Mouse (Mus musculus) embryonic facial prominence, embryonic 14.5 days (tissue): ENCODE measurements around the gene Fa2h. TPM values are rescaled to one million over a fixed set of nuclear protein-coding genes. Genes with fewer than 3 reads are reported as not detected.
"Not testable (repeated sequence)": the region's sequence is repeated elsewhere in the genome, so short reads cannot be mapped to it uniquely, and the experiment has no call there.

ENCODE experiments used
- ATAC-seq: fragments of 200-750 bp; cut with Nextera tagmentation; 2 replicates; pipeline ENCODE4 v1.8.0; 2017; ENCODE audit warnings: low read depth, moderate number of reproducible peaks, moderate TSS enrichment
- DNase-seq: peaks from one replicate; pipeline ENCODE4 v3.0.0-alpha.2; 2015; ENCODE audit warnings: low spot score
- H3K27ac ChIP-seq: fragments of 300-500 bp; sonication (generic); replicated peaks from 2 replicates; pipeline ENCODE4 v1.5.1; 2014; ENCODE audit warnings: low read depth, mild to moderate bottlenecking, low read length, moderate library complexity
- H3K27me3 ChIP-seq: fragments of 300-500 bp; sonication (generic); replicated peaks from 2 replicates; pipeline ENCODE4 v1.6.1; 2014; ENCODE audit warnings: low read length; ENCODE audit not compliant: control insufficient read depth, insufficient read depth
- H3K36me3 ChIP-seq: fragments of 300-500 bp; sonication (generic); 2 replicates; pipeline ENCODE4 v1.6.1; 2014; ENCODE audit warnings: low read length, mixed read lengths; ENCODE audit not compliant: control insufficient read depth, insufficient read depth
- H3K4me1 ChIP-seq: fragments of 300-500 bp; sonication (generic); 2 replicates; pipeline ENCODE4 v1.6.1; 2014; ENCODE audit warnings: antibody characterized with exemption, low read length; ENCODE audit not compliant: control insufficient read depth, insufficient read depth
- H3K4me2 ChIP-seq: fragments of 300-500 bp; sonication (generic); 2 replicates; pipeline ENCODE4 v1.6.1; 2014; ENCODE audit warnings: low read depth, mild to moderate bottlenecking, low read length, moderate library complexity, mixed read lengths
- H3K4me3 ChIP-seq: fragments of 300-500 bp; sonication (generic); 2 replicates; pipeline ENCODE4 v1.5.1; 2014; ENCODE audit warnings: low read depth, mild to moderate bottlenecking, low read length
- H3K9ac ChIP-seq: fragments of 300-500 bp; sonication (generic); 2 replicates; pipeline ENCODE4 v1.6.1; 2014; ENCODE audit warnings: low read depth, mild to moderate bottlenecking, low read length, moderate library complexity, mixed read lengths
- H3K9me3 ChIP-seq: fragments of 300-500 bp; sonication (generic); 2 replicates; pipeline ENCODE4 v1.6.1; 2016; ENCODE audit warnings: low read length; ENCODE audit not compliant: control insufficient read depth
- WGBS: fragments of 180-500 bp; shearing (Covaris S2); extraction: QIAGEN DNeasy Blood & Tissue Kit; methylation state at CpG from one replicate; pipeline ENCODE4 v1.1.7; 2014; 5-methylcytosine and 5-hydroxymethylcytosine counted together
- polyA plus RNA-seq: library from polyadenylated mRNA; unstranded; fragments of >200 nt; fragmentation: Nextera tagmentation; extraction: Ambion mirVana; gene quantifications from 2 replicates; pipeline ENCODE4 v1.2.1, GENCODE M21; 2014

The Fa2h gene
- polyA plus RNA-seq, 1 experiment from 2014 or later = 0.13 TPM

DNA sequence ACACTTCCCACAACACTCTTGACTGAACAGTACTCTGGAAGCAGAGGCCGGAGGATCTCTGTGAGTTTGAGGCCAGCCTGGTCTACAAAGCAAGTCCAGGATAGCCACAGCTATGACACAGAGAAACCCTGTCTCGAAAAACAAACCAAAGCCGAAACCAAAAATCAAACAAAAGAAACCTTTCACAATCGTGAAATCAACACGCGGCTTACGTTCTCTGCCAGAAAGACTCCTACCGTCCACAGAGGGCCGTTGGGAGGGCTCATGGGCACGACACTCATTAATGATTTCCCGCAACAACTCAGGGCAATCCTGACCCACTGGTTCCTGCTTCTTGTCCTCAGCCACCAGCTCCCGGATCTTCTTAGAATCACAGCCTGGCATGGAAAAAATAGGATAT, 78.9 kb downstream of the Fa2h start:
- ATAC-seq = no peak
- WGBS = 83% methylated on average over 12 of the region's 12 CpGs

DNA sequence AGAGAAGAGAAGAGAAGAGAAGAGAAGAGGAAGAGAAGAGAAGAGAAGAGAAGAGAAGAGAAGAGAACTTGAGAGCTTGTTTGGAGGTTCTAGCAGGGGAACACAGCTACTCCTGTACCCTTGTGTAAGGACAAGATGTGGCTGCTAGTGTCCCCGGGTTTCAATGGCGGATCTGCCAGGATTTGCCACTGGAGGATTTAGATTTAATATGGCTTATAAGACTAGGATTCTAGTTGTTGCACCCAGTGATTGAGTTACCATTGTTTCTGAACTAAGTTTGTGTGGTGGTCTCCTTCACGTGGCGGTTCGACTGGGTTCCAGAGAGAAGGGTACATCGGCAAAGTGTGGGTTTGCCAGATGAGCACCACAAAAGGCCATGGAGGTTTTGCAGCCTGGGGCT, 79.7 kb downstream of the Fa2h start:
- WGBS = 94% methylated on average over 6 of the region's 6 CpGs
- not testable (repeated sequence) for H3K9me3 ChIP-seq, ATAC-seq, H3K4me1 ChIP-seq, H3K4me3 ChIP-seq, DNase-seq, H3K9ac ChIP-seq, H3K36me3 ChIP-seq, H3K27ac ChIP-seq, H3K27me3 ChIP-seq, H3K4me2 ChIP-seq

More for the DNA sequence above, 78.9 kb downstream of the Fa2h start:
- no peak for DNase-seq
- Histone ChIP-seq H3K4me2 (no peak overlapping the region), H3K4me1 (no peaks in the 10 kb centered on the region), H3K27ac (no peak overlapping the region), H3K9ac (no peak overlapping the region), H3K36me3 (no peaks in the 10 kb centered on the region), H3K27me3 (no peaks in the 10 kb centered on the region), H3K4me3 (no peak overlapping the region), H3K9me3 (no peaks in the 10 kb centered on the region)

DNA sequence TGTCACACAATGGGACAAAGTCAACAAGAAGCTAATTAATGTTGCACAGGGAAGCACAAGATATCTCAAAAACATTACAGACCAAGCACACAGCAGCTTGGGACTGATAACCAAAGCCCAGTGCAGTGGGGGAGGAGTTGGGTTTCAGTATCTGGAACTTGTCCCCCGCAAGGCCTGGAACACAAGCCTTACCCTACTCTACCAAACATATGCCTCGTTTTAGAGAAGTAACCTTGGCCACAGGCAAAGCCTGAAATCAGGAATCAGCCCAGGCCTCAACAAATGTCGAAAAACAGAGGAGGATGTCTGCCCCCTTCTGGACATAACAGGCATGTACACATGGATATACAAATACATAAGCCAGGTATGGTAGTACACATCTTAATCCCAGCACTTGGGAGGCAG, 80.9 kb downstream of the Fa2h start:
- no peak for ATAC-seq
- DNase-seq = no peak
- Histone ChIP-seq H3K27ac (no peak overlapping the region), H3K4me2 (no peak overlapping the region), H3K4me1 (no peaks in the 10 kb centered on the region), H3K9me3 (no peaks in the 10 kb centered on the region), H3K9ac (no peak overlapping the region), H3K36me3 (no peaks in the 10 kb centered on the region), H3K27me3 (no peaks in the 10 kb centered on the region), H3K4me3 (no peak overlapping the region)
- WGBS = 65% methylated on average over 3 of the region's 3 CpGs

DNA sequence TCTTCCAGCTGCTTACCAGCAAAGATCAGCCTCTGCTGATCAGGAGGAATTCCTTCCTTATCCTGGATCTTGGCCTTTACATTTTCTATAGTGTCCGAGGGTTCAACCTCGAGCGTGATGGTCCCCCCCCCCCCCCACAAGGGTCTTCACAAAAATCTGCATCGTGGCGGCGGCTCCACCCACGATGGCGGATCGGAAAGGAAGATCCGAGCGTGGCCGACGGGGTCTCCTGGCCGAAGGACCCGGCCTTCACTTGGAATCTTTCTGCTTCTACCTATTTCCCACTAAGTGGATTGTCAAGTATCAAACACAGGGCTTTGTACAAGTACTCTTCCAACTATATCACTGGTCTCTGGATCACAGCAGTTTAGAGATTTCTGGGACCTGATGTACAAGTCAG, 83.6 kb downstream of the Fa2h start:
- not testable (repeated sequence) for H3K4me3 ChIP-seq, H3K27ac ChIP-seq

DNA sequence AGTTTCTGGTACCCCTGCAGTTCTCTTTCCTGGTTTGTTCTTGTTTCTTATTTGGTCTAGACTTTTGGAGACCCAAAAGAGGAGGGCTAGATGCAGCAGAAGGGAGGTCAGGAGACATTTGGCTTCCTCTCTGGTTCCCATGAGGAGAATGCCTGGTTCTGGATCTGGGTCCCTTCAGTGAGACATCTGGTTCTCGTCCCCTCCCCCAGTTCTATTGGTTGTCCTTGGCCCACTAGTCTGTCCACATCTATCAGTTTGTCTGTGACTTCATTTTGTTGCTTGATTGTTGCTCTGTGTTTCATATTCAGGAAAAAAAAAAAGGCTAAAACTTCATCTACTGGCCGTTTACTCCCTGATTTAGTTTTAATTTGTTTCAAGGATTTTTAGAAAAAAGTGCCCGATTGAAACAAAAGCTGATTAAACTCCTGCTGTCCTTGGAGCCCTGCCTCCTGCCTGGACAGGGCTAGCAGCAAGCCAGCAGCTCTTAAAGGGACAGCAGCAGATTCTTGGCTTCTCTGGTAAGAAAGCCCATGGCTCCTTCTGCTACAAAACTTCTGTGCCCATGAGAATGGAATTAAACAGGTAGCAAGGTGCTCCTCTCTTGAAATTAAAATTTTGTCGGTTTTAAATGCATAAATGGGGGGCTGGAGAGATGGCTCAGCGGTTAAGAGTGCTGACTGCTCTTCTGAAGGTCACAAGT, 88.4 kb downstream of the Fa2h start:
- no peak overlapping the region for H3K9ac ChIP-seq
- no peaks in the 10 kb centered on the region for H3K4me1 ChIP-seq
- WGBS = 24% methylated on average over 5 of the region's 5 CpGs
- no peaks in the 10 kb centered on the region for H3K9me3 ChIP-seq
- DNase-seq = no peak
- H3K27me3 ChIP-seq = no peaks in the 10 kb centered on the region
- H3K4me3 ChIP-seq = no peak overlapping the region
- no peak for ATAC-seq
- no peaks in the 10 kb centered on the region for H3K36me3 ChIP-seq
- no peak overlapping the region for H3K27ac ChIP-seq
- no peak overlapping the region for H3K4me2 ChIP-seq

More for the DNA sequence above, 83.6 kb downstream of the Fa2h start:
- not testable (repeated sequence) for H3K36me3 ChIP-seq, H3K9me3 ChIP-seq, H3K4me2 ChIP-seq, H3K9ac ChIP-seq, ATAC-seq, H3K4me1 ChIP-seq, H3K27me3 ChIP-seq, DNase-seq
- 92% methylated on average over 15 of the region's 15 CpGs for WGBS

DNA sequence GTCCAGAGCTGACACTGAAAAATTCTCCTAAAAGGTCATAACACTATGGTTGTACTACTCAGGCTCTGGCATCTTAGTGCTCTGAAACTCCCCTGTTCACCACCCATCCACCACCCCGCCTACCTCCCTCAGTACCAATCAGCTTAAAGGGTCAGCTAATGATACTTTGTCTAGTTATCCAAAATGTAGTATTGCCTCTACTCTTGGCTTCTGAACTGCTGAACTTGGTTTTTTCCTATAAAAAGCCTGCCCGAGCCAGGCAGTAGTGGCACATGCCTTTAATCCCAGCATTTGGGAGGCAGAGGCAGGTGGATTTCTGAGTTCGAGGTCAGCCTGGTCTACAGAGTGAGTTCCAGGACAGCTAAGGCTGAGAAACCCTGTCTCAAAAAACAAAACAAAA, 89.3 kb downstream of the Fa2h start:
- ATAC-seq (no peak), DNase-seq (no peak)
- H3K27ac ChIP-seq = no peak overlapping the region
- H3K4me2 ChIP-seq = no peak overlapping the region
- H3K9me3 ChIP-seq = no peaks in the 10 kb centered on the region
- no peak overlapping the region for H3K9ac ChIP-seq
- H3K36me3 ChIP-seq = no peaks in the 10 kb centered on the region
- H3K4me1 ChIP-seq = no peaks in the 10 kb centered on the region
- 88% methylated on average over 3 of the region's 3 CpGs for WGBS
- no peak overlapping the region for H3K4me3 ChIP-seq
- no peaks in the 10 kb centered on the region for H3K27me3 ChIP-seq

GRCm38 (mm10) chr8:111303076-111303803, 90.4 kb downstream of the Fa2h start:
- not testable (repeated sequence) for H3K9me3 ChIP-seq, H3K27ac ChIP-seq, H3K4me3 ChIP-seq, H3K36me3 ChIP-seq, H3K27me3 ChIP-seq, H3K4me1 ChIP-seq, H3K9ac ChIP-seq, DNase-seq, ATAC-seq, H3K4me2 ChIP-seq
- WGBS = 50% methylated on average over 5 of the region's 5 CpGs

- 72% methylated on average over 11 of the region's 11 CpGs for WGBS
- no peak overlapping the region for H3K9ac ChIP-seq
Measured at GRCm38 (mm10) chr8:111300597-111301546, 92.8 kb downstream of the Fa2h start.

More at GRCm38 (mm10) chr8:111300597-111301546, 92.8 kb downstream of the Fa2h start:
- H3K4me2 ChIP-seq = peak overlapping the region; percentile 54
- DNase-seq = no peak
- no peak; the same call in 1 of the 2 replicates for ATAC-seq
- H3K27me3 ChIP-seq = no peaks in the 10 kb centered on the region
- peak overlapping the region; percentile 65 for H3K27ac ChIP-seq
- peaks cover 12% of the 10 kb centered on the region for H3K36me3 ChIP-seq
- peak overlapping the region; percentile 97 for H3K4me3 ChIP-seq
- H3K4me1 ChIP-seq = 0 out of 2 replicates have a peak, but pooled peaks cover 10% of the 10 kb centered on the region
- H3K9me3 ChIP-seq = no peaks in the 10 kb centered on the region
